In the genomic region with DNA sequence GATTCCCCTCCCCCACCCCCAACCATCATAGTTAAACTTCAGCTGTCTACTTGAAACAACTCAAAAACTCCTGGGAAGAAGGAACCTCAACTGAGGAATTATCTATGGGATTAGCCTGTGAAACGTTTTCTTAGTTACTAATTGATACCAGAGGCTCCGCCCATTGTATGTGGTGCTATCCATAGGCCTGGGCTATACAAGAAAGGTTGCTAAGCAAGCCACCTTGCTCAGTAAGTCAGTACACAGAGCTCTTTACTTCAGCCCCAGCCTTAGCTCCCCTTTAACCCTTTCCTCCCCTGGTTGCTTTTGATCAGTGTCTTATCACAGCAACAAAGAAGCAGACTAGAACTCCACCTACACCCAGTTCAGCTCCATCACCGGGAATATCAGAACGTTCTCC, we compare ENCODE assay signal across 23 mouse cellular contexts. TPM values are rescaled to one million over a fixed set of nuclear protein-coding genes. Genes with fewer than 3 reads are reported as not detected.
DNase-seq lines count a peak whose midpoint lies in the region; ATAC-seq and TF ChIP-seq lines count a peak whose summit lies in the region.
"Had no signal": no experiment of that assay in that cellular context is flagged by ENCODE, and none has a peak within 500 bp of the region (broad histone marks: within the 10 kb centered on the region; RNA-seq: fewer than 3 reads in every experiment).

No protein-coding gene starts in this region.

- peaks cover 24% of the 10 kb centered on the region for H3K4me1 ChIP-seq in kidney, embryonic 15.5 days
- H3K4me1 ChIP-seq in stomach, embryonic 14.5 days (ENCODE audit: control insufficient read depth, insufficient read depth, low read length) = 0 out of 2 replicates have a peak, but pooled peaks cover 4% of the 10 kb centered on the region
- no peaks in the 10 kb centered on the region for H3K4me1 ChIP-seq in stomach, postnatal 0 days (replicated peaks; ENCODE audit: control insufficient read depth, insufficient read depth)
- H3K4me1 ChIP-seq: embryonic facial prominence, embryonic 15.5 days had no signal

- H3K27ac ChIP-seq in kidney, embryonic 15.5 days = no peak overlapping the region
- H3K27ac ChIP-seq in stomach, embryonic 14.5 days (ENCODE audit: low read length) = no peak overlapping the region
- no peak overlapping the region for H3K27ac ChIP-seq in stomach, postnatal 0 days (replicated peaks)
- H3K27ac ChIP-seq: embryonic facial prominence, embryonic 15.5 days; heart, embryonic 10.5 days; hindbrain, embryonic 13.5 days had no signal

- H3K4me2 ChIP-seq in kidney, embryonic 15.5 days = no peak overlapping the region
- H3K4me2 ChIP-seq in stomach, embryonic 14.5 days (replicated peaks; ENCODE audit: low read depth, low read length) = no peak overlapping the region
- no peak overlapping the region for H3K4me2 ChIP-seq in stomach, postnatal 0 days (replicated peaks; ENCODE audit: low read depth)
- H3K4me2 ChIP-seq: embryonic facial prominence, embryonic 15.5 days; hindbrain, embryonic 13.5 days had no signal

- no peak for TF ChIP-seq CTCF in stomach, postnatal 0 days (IDR thresholded peaks at IDR 0.05; ENCODE audit: low read depth)

- no peaks in the 10 kb centered on the region for H3K27me3 ChIP-seq in kidney, embryonic 15.5 days
- no peaks in the 10 kb centered on the region for H3K27me3 ChIP-seq in stomach, embryonic 14.5 days (ENCODE audit: control insufficient read depth, insufficient read depth, low read length)
- no peaks in the 10 kb centered on the region for H3K27me3 ChIP-seq in stomach, postnatal 0 days (ENCODE audit: control insufficient read depth, insufficient read depth, low read length)
- H3K27me3 ChIP-seq: embryonic facial prominence, embryonic 15.5 days had no signal

- TF ChIP-seq EP300 in stomach, postnatal 0 days (optimal IDR thresholded peaks at IDR 0.05) = no peak

- peak; percentile 63; the same call in 1 of the 2 replicates for ATAC-seq in kidney, embryonic 15.5 days (replicated peaks; ENCODE audit: low FRiP score)
- ATAC-seq in stomach, embryonic 14.5 days (ENCODE audit: insufficient number of reproducible peaks, insufficient read depth, low FRiP score, low read depth) = 0 out of 2 replicates have a peak, but pooled peaks have one; percentile 61
- ATAC-seq in stomach, postnatal 0 days (ENCODE audit: low FRiP score, low TSS enrichment) = no peak
- ATAC-seq: CD4-positive, CD25-positive, alpha-beta regulatory T cell, adult 4 months; forebrain, embryonic 16.5 days had no signal

- no peaks in the 10 kb centered on the region for H3K36me3 ChIP-seq in kidney, embryonic 15.5 days
- no peaks in the 10 kb centered on the region for H3K36me3 ChIP-seq in stomach, embryonic 14.5 days (ENCODE audit: control insufficient read depth, insufficient read depth, low read length)
- no peaks in the 10 kb centered on the region for H3K36me3 ChIP-seq in stomach, postnatal 0 days (ENCODE audit: control insufficient read depth, insufficient read depth, low read length)
- H3K36me3 ChIP-seq: embryonic facial prominence, embryonic 15.5 days; G1E; heart, embryonic 10.5 days; hindbrain, embryonic 13.5 days had no signal

- peak; percentile 17 for DNase-seq in embryo, embryonic 10 days (ENCODE audit: low spot score)
- DNase-seq in embryo, embryonic 9.5 days (ENCODE audit: extremely low spot score) = no peak
- no peak for DNase-seq in kidney, postnatal 10 days
- DNase-seq in stomach, postnatal 0 days (ENCODE audit: low spot score) = no peak
- DNase-seq in thymus, postnatal 14 days = no peak
- no peak for DNase-seq in heart, postnatal 4 days
- DNase-seq: adrenal gland, adult 8-10 months; adrenal gland, postnatal 36 days; B cell, adult 2 months; cerebellum, adult 2 months; cerebellum, postnatal 14 days; gastrocnemius, postnatal 10 days; heart, adult 18-20 months; heart, postnatal 10 days had no signal

- H3K4me3 ChIP-seq in kidney, embryonic 15.5 days (replicated peaks) = no peak overlapping the region
- no peak overlapping the region for H3K4me3 ChIP-seq in stomach, embryonic 14.5 days (ENCODE audit: low read depth, low read length)
- no peak overlapping the region for H3K4me3 ChIP-seq in stomach, postnatal 0 days (ENCODE audit: low read depth, low read length)
- H3K4me3 ChIP-seq: embryonic facial prominence, embryonic 15.5 days; erythroblast, embryonic 14.5 days; heart, embryonic 10.5 days; hindbrain, embryonic 13.5 days had no signal

- H3K9me3 ChIP-seq in kidney, embryonic 15.5 days (replicated peaks) = no peaks in the 10 kb centered on the region
- no peaks in the 10 kb centered on the region for H3K9me3 ChIP-seq in stomach, embryonic 14.5 days (ENCODE audit: control insufficient read depth, low read depth, low read length)
- H3K9me3 ChIP-seq in stomach, postnatal 0 days (ENCODE audit: control insufficient read depth, low read length) = no peaks in the 10 kb centered on the region
- H3K9me3 ChIP-seq: embryonic facial prominence, embryonic 15.5 days; G1E; heart, embryonic 10.5 days; hindbrain, embryonic 13.5 days had no signal

- no peak overlapping the region for H3K9ac ChIP-seq in kidney, embryonic 15.5 days
- no peak overlapping the region for H3K9ac ChIP-seq in stomach, embryonic 14.5 days (replicated peaks; ENCODE audit: low read depth, low read length)
- H3K9ac ChIP-seq in stomach, postnatal 0 days (ENCODE audit: low read length) = no peak overlapping the region
- H3K9ac ChIP-seq: embryonic facial prominence, embryonic 15.5 days; hindbrain, embryonic 13.5 days had no signal

- 70% methylated on average over 4 of the region's 4 CpGs for WGBS in kidney, embryonic 15.5 days
- WGBS in stomach, embryonic 14.5 days = 50% methylated on average over 4 of the region's 4 CpGs
- 51% methylated on average over 4 of the region's 4 CpGs for WGBS in stomach, postnatal 0 days

RNA-seq across cellular contexts. Expression of a gene that starts 31.2 kb away (rescaled TPM):
- 26.9 and 27.9 TPM in 2 replicates for polyA plus RNA-seq in kidney, embryonic 15.5 days (2015; fragmentation: Nextera tagmentation; extraction: Ambion mirVana)
- 6.5 TPM in 2 replicates for polyA plus RNA-seq in stomach, embryonic 14.5 days (2014; fragmentation: Nextera tagmentation; extraction: Ambion mirVana)
- 5.7 and 5.8 TPM in 2 replicates for polyA plus RNA-seq in stomach, postnatal 0 days (2015; fragmentation: Nextera tagmentation; extraction: Ambion mirVana)
- 10 to 100 TPM; 33.0 to 34.9 TPM for total RNA-seq in heart, postnatal 4 days (2021)
- polyA plus RNA-seq: G1E had no signal
